Mouse (Mus musculus): ENCODE measurements at regions not wholly inside any gene's neighbourhood (a gene's known extent, or its start where the extent isn't known, plus 50 kb on each side); places are given as distances from the start of the nearest gene placed in this dataset.

DNA sequence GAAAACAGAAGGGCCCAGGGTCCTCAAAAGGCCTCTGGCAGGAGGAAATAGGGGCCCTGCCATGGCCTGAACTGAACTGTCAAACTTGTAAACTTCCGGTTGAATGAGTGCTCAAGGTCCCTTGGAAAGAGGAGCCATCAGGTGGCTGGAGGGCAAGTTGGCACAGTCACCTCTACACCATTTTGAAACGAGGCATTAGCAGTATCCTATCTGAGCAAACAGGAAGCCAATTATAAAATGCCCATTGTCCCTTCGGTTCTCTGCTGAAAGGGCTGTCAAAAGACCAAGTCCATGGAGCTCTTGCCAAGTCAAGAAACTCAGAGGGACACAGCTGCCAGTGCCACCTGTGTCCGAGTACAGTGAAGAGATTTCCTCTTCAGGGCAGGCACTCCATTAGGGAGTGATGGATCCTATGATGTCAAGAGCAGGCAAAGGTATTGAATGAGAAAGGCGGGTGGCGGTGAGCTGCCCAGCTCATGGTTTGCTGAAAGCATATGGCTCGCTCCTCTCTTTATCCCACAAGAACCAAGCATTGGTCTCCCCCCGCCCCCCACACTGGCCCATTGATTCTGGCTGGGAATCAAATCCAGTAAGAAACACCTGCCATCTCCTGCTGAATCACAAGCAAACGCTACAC is 103.0 kb upstream of the Tut7 start:
- TF ChIP-seq CTCF (IDR thresholded peaks at IDR 0.05; ENCODE audit: low read depth), result no peak
- TF ChIP-seq EP300 (IDR thresholded peaks at IDR 0.05; ENCODE audit: low read depth), result no peak
